Mouse (Mus musculus): ENCODE results near the gene Wwc2. TPM values are rescaled to one million over a fixed set of nuclear protein-coding genes. Genes with fewer than 3 reads are reported as not detected.

Wwc2 gene
- polyA plus RNA-seq, 1 experiment: 3.0 TPM

- H3K4me3 ChIP-seq (replicated peaks): no peak overlapping the region
- peaks cover 27% of the 10 kb centered on the region for H3K36me3 ChIP-seq (replicated peaks; ENCODE audit: low read length)
- TF ChIP-seq GATA1 (IDR thresholded peaks at IDR 0.05; ENCODE audit: borderline replicate concordance, low read length) (no peak), FLI1 (IDR thresholded peaks at IDR 0.05; ENCODE audit: low read length) (no peak)
- 0 out of 2 replicates have a peak, but pooled peaks cover 3% of the 10 kb centered on the region for H3K4me1 ChIP-seq
- H3K27me3 ChIP-seq (replicated peaks): no peaks in the 10 kb centered on the region
- no peaks in the 10 kb centered on the region for H3K9me3 ChIP-seq
Measured at GRCm38 (mm10) chr8:47899891-47900290, 90.8 kb downstream of the Wwc2 start.

- 0 out of 2 replicates have a peak, but pooled peaks cover 7% of the 10 kb centered on the region for H3K9me3 ChIP-seq
- TF ChIP-seq FLI1 (IDR thresholded peaks at IDR 0.05; ENCODE audit: low read length) (no peak), GATA1 (IDR thresholded peaks at IDR 0.05; ENCODE audit: borderline replicate concordance, low read length) (no peak)
- no peak overlapping the region for H3K4me3 ChIP-seq (replicated peaks)
- peaks cover 10% of the 10 kb centered on the region for H3K36me3 ChIP-seq (replicated peaks; ENCODE audit: low read length)
- H3K4me1 ChIP-seq: peaks cover 14% of the 10 kb centered on the region
- H3K27me3 ChIP-seq (replicated peaks): peaks cover 4% of the 10 kb centered on the region
Measured at GRCm38 (mm10) chr8:47892419-47892818, 98.3 kb downstream of the Wwc2 start.

- Histone ChIP-seq H3K36me3 (replicated peaks; ENCODE audit: low read length) (peaks cover 8% of the 10 kb centered on the region), H3K4me3 (replicated peaks) (no peak overlapping the region), H3K4me1 (peaks cover 12% of the 10 kb centered on the region), H3K27me3 (replicated peaks) (peaks cover 4% of the 10 kb centered on the region), H3K9me3 (0 out of 2 replicates have a peak, but pooled peaks cover 7% of the 10 kb centered on the region)
- no peak for TF ChIP-seq GATA1 (IDR thresholded peaks at IDR 0.05; ENCODE audit: borderline replicate concordance, low read length)
- TF ChIP-seq FLI1 (IDR thresholded peaks at IDR 0.05; ENCODE audit: low read length): no peak
Measured at GRCm38 (mm10) chr8:47891641-47892040, 99.1 kb downstream of the Wwc2 start.

- peak overlapping the region; percentile 50 for H3K4me3 ChIP-seq (replicated peaks)
- H3K36me3 ChIP-seq (replicated peaks; ENCODE audit: low read length): peaks cover 8% of the 10 kb centered on the region
- 0 out of 2 replicates have a peak, but pooled peaks cover 7% of the 10 kb centered on the region for H3K9me3 ChIP-seq
- TF ChIP-seq FLI1 (IDR thresholded peaks at IDR 0.05; ENCODE audit: low read length) (no peak), GATA1 (IDR thresholded peaks at IDR 0.05; ENCODE audit: borderline replicate concordance, low read length) (no peak)
- H3K27me3 ChIP-seq (replicated peaks): peaks cover 4% of the 10 kb centered on the region
- peaks cover 11% of the 10 kb centered on the region for H3K4me1 ChIP-seq
Measured at GRCm38 (mm10) chr8:47890814-47891210, 99.9 kb downstream of the Wwc2 start.

- no peak for TF ChIP-seq GATA1 (IDR thresholded peaks at IDR 0.05; ENCODE audit: borderline replicate concordance, low read length)
- no peak for TF ChIP-seq FLI1 (IDR thresholded peaks at IDR 0.05; ENCODE audit: low read length)
Measured at GRCm38 (mm10) chr8:47889936-47890813, 100.5 kb downstream of the Wwc2 start.

GRCm38 (mm10) chr8:47888841-47889570 is 101.7 kb downstream of the Wwc2 start:
- peaks cover 4% of the 10 kb centered on the region for H3K27me3 ChIP-seq (replicated peaks)
- H3K9me3 ChIP-seq: 0 out of 2 replicates have a peak, but pooled peaks cover 7% of the 10 kb centered on the region
- TF ChIP-seq GATA1 (IDR thresholded peaks at IDR 0.05; ENCODE audit: borderline replicate concordance, low read length): no peak
- no peak for TF ChIP-seq FLI1 (IDR thresholded peaks at IDR 0.05; ENCODE audit: low read length)
- H3K36me3 ChIP-seq (replicated peaks; ENCODE audit: low read length): peaks cover 11% of the 10 kb centered on the region
- peaks cover 11% of the 10 kb centered on the region for H3K4me1 ChIP-seq
- H3K4me3 ChIP-seq (replicated peaks): no peak overlapping the region

More at GRCm38 (mm10) chr8:47889936-47890813, 100.5 kb downstream of the Wwc2 start:
- Histone ChIP-seq H3K4me3 (replicated peaks) (no peak overlapping the region), H3K9me3 (0 out of 2 replicates have a peak, but pooled peaks cover 7% of the 10 kb centered on the region), H3K36me3 (replicated peaks; ENCODE audit: low read length) (peaks cover 8% of the 10 kb centered on the region), H3K27me3 (replicated peaks) (peaks cover 4% of the 10 kb centered on the region), H3K4me1 (peaks cover 11% of the 10 kb centered on the region)

GRCm38 (mm10) chr8:47884306-47884705 is 106.4 kb downstream of the Wwc2 start:
- H3K36me3 ChIP-seq (replicated peaks; ENCODE audit: low read length): peaks cover 34% of the 10 kb centered on the region
- TF ChIP-seq GATA1 (IDR thresholded peaks at IDR 0.05; ENCODE audit: borderline replicate concordance, low read length): no peak
- TF ChIP-seq FLI1 (IDR thresholded peaks at IDR 0.05; ENCODE audit: low read length): no peak
- H3K4me1 ChIP-seq: peaks cover 7% of the 10 kb centered on the region
- H3K9me3 ChIP-seq: no peaks in the 10 kb centered on the region
- H3K4me3 ChIP-seq (replicated peaks): no peak overlapping the region
- H3K27me3 ChIP-seq (replicated peaks): peaks cover 12% of the 10 kb centered on the region

GRCm38 (mm10) chr8:47883739-47884138 is 107.0 kb downstream of the Wwc2 start:
- Histone ChIP-seq H3K9me3 (no peaks in the 10 kb centered on the region), H3K36me3 (replicated peaks; ENCODE audit: low read length) (peaks cover 34% of the 10 kb centered on the region), H3K27me3 (replicated peaks) (peaks cover 10% of the 10 kb centered on the region), H3K4me3 (replicated peaks) (no peak overlapping the region), H3K4me1 (peaks cover 4% of the 10 kb centered on the region)
- TF ChIP-seq GATA1 (IDR thresholded peaks at IDR 0.05; ENCODE audit: borderline replicate concordance, low read length) (no peak), FLI1 (IDR thresholded peaks at IDR 0.05; ENCODE audit: low read length) (no peak)

GRCm38 (mm10) chr8:47878516-47878915 is 112.2 kb downstream of the Wwc2 start:
- TF ChIP-seq FLI1 (IDR thresholded peaks at IDR 0.05; ENCODE audit: low read length): no peak
- TF ChIP-seq GATA1 (IDR thresholded peaks at IDR 0.05; ENCODE audit: borderline replicate concordance, low read length): no peak
- H3K9me3 ChIP-seq: no peaks in the 10 kb centered on the region
- peaks cover 58% of the 10 kb centered on the region for H3K36me3 ChIP-seq (replicated peaks; ENCODE audit: low read length)
- H3K27me3 ChIP-seq (replicated peaks): peaks cover 19% of the 10 kb centered on the region
- H3K4me1 ChIP-seq: peaks cover 28% of the 10 kb centered on the region
- H3K4me3 ChIP-seq (replicated peaks): no peak overlapping the region
